Mouse (Mus musculus): Measurements from ENCODE around the gene Hecw2. TPM values are rescaled to one million over a fixed set of nuclear protein-coding genes. Genes with fewer than 3 reads are reported as not detected.

Gene Hecw2
- polyA plus RNA-seq, 2 experiments = 0.17 to 0.26 TPM

- WGBS (ENCODE audit: insufficient replicate concordance) = 16% methylated on average over 5 of the region's 5 CpGs
- H3K27me3 ChIP-seq (ENCODE audit: control insufficient read depth, insufficient read depth, low read length) = no peaks in the 10 kb centered on the region
- no peaks in the 10 kb centered on the region for H3K9me3 ChIP-seq (ENCODE audit: control insufficient read depth, low read length)
- ATAC-seq (ENCODE audit: insufficient read depth) (no peak), DNase-seq (ENCODE audit: low read depth in 3 of 3, low spot score in 3 of 3) (peak in 1 of 3 experiments; percentile 1)
- no peak overlapping the region for H3K9ac ChIP-seq (replicated peaks)
- H3K4me2 ChIP-seq (ENCODE audit: low read depth) = no peak overlapping the region
- H3K36me3 ChIP-seq (replicated peaks; ENCODE audit: control insufficient read depth, insufficient read depth, low read depth) = no peaks in the 10 kb centered on the region
- no peak overlapping the region for H3K4me3 ChIP-seq (ENCODE audit: insufficient read depth in 1 of 2, low read depth in 2 of 2, low read length in 2 of 2)
- no peak overlapping the region for H3K27ac ChIP-seq
- TF ChIP-seq EP300 (IDR thresholded peaks at IDR 0.05; ENCODE audit: low read depth) (no peak), CTCF (IDR thresholded peaks at IDR 0.05; ENCODE audit: low read depth) (no peak)
- no peaks in the 10 kb centered on the region for H3K4me1 ChIP-seq (replicated peaks; ENCODE audit: control insufficient read depth in 2 of 2, insufficient read depth in 2 of 2, low read length in 1 of 2)
Observed at GRCm38 (mm10) chr1:54128714-54129431, 66.1 kb downstream of the Hecw2 start.

DNA sequence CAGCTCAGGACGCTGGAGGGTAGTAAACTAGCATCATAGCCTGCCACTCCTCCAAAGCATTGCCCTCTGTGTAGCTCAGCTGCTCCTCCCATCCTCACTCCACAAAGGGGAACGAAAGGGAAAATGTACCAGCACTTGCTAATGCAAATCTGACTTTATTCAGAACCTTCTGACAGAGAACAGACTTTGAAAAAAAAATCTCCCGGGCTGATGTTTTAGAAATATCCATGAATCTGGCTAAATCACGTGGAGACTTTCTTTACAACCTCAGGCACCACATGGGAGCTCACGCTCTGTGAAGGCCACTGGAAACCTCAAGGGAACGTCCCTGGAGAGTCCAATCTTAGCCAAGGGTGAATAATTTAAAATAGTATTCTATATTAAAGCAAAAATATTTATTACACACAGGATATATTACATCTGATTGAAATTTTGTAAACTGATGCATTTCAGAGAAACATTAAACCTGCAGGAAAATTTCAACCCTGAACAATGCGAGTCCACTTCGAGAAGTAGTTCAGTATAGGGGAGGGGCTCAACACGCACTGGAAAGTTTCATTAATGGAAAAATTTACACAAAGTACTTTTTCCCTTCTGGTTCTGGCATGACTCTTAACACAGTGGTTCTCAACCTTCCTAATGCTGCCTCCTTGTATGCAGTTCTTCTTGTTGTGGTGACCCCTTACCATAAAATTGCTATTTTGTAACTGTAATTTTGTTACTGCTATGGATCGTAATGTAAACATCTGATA, 67.8 kb downstream of the Hecw2 start:
- no peak for TF ChIP-seq CTCF (IDR thresholded peaks at IDR 0.05; ENCODE audit: low read depth)
- TF ChIP-seq EP300 (IDR thresholded peaks at IDR 0.05; ENCODE audit: low read depth) = no peak
- Histone ChIP-seq H3K27me3 (ENCODE audit: control insufficient read depth, insufficient read depth, low read length) (no peaks in the 10 kb centered on the region), H3K4me2 (ENCODE audit: low read depth) (no peak overlapping the region), H3K9me3 (ENCODE audit: control insufficient read depth, low read length) (no peaks in the 10 kb centered on the region), H3K4me1 (replicated peaks; ENCODE audit: control insufficient read depth in 2 of 2, insufficient read depth in 2 of 2, low read length in 1 of 2) (no peaks in the 10 kb centered on the region), H3K27ac (no peak overlapping the region), H3K4me3 (ENCODE audit: insufficient read depth in 1 of 2, low read depth in 2 of 2, low read length in 2 of 2) (no peak overlapping the region), H3K36me3 (replicated peaks; ENCODE audit: control insufficient read depth, insufficient read depth, low read depth) (no peaks in the 10 kb centered on the region), H3K9ac (replicated peaks) (no peak overlapping the region)
- ATAC-seq (ENCODE audit: insufficient read depth) = no peak
- 59% methylated on average over 10 of the region's 10 CpGs for WGBS (ENCODE audit: insufficient replicate concordance)
- no peak for DNase-seq (ENCODE audit: low read depth in 3 of 3, low spot score in 3 of 3)

- Histone ChIP-seq H3K4me1 (replicated peaks; ENCODE audit: control insufficient read depth in 2 of 2, insufficient read depth in 2 of 2, low read length in 1 of 2) (no peaks in the 10 kb centered on the region), H3K36me3 (replicated peaks; ENCODE audit: control insufficient read depth, insufficient read depth, low read depth) (no peaks in the 10 kb centered on the region), H3K9ac (replicated peaks) (no peak overlapping the region), H3K4me3 (ENCODE audit: insufficient read depth in 1 of 2, low read depth in 2 of 2, low read length in 2 of 2) (no peak overlapping the region), H3K27ac (no peak overlapping the region), H3K9me3 (ENCODE audit: control insufficient read depth, low read length) (no peaks in the 10 kb centered on the region), H3K4me2 (ENCODE audit: low read depth) (no peak overlapping the region), H3K27me3 (ENCODE audit: control insufficient read depth, insufficient read depth, low read length) (no peaks in the 10 kb centered on the region)
- DNase-seq (ENCODE audit: low read depth in 3 of 3, low spot score in 3 of 3) (no peak), ATAC-seq (ENCODE audit: insufficient read depth) (no peak)
- 73% methylated on average over 2 of the region's 2 CpGs for WGBS (ENCODE audit: insufficient replicate concordance)
- TF ChIP-seq EP300 (IDR thresholded peaks at IDR 0.05; ENCODE audit: low read depth) (no peak), CTCF (IDR thresholded peaks at IDR 0.05; ENCODE audit: low read depth) (no peak)
Observed at GRCm38 (mm10) chr1:54122551-54122950, 72.4 kb downstream of the Hecw2 start.

DNA sequence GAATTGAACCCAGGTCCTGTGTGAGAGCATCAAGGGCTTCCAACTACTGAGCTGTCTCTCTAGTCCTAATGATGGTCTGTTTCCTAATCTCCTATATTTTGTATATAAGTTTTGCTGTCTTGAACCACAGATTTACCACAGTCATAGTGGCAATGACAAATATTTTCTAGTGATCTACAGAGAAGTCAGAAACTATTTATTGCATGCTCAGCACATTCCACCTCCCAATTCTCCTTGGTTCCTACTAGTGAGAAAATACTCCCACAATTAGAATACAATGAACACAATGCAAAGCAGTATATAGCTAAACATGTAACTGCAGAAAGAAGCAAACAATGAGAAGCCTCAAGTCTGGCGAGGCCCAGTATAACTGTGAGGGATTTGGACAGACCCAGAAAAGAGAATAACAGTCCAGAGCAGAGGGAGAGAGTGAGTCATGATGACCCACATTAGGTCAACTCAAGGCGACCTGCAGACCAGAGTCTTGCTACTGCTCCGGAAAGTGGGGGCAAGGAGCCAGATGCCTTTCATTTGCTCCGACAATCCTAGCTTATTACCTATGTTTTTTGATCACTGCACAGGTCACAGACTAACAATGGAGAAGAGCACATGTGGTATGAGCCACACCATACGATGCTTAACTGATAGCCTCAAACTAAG, 73.8 kb downstream of the Hecw2 start:
- no peaks in the 10 kb centered on the region for H3K4me1 ChIP-seq (replicated peaks; ENCODE audit: control insufficient read depth in 2 of 2, insufficient read depth in 2 of 2, low read length in 1 of 2)
- no peaks in the 10 kb centered on the region for H3K9me3 ChIP-seq (ENCODE audit: control insufficient read depth, low read length)
- no peak for TF ChIP-seq EP300 (IDR thresholded peaks at IDR 0.05; ENCODE audit: low read depth)
- TF ChIP-seq CTCF (IDR thresholded peaks at IDR 0.05; ENCODE audit: low read depth) = no peak
- ATAC-seq (ENCODE audit: insufficient read depth) (no peak), DNase-seq (ENCODE audit: low read depth in 3 of 3, low spot score in 3 of 3) (no peak)
- H3K4me3 ChIP-seq (ENCODE audit: insufficient read depth in 1 of 2, low read depth in 2 of 2, low read length in 2 of 2) = no peak overlapping the region
- no peak overlapping the region for H3K9ac ChIP-seq (replicated peaks)
- H3K27ac ChIP-seq = no peak overlapping the region
- 60% methylated on average over 5 of the region's 5 CpGs for WGBS (ENCODE audit: insufficient replicate concordance)
- H3K36me3 ChIP-seq (replicated peaks; ENCODE audit: control insufficient read depth, insufficient read depth, low read depth) = no peaks in the 10 kb centered on the region
- H3K4me2 ChIP-seq (ENCODE audit: low read depth) = no peak overlapping the region
- H3K27me3 ChIP-seq (ENCODE audit: control insufficient read depth, insufficient read depth, low read length) = no peaks in the 10 kb centered on the region

All from liver, embryonic 14.5 days (tissue).